Mouse (Mus musculus): ENCODE measurements around the gene Scn3a.

- TF ChIP-seq CTCF (conservative IDR thresholded peaks at IDR 0.05; ENCODE audit: insufficient read depth, insufficient read length, low read depth, low read length), result no peak
- TF ChIP-seq POLR2A (IDR thresholded peaks at IDR 0.05; ENCODE audit: low read depth, low read length), result no peak
Measured at GRCm38 (mm10) chr2:65541781-65542180, 25.6 kb downstream of the Scn3a start.

All from kidney, adult 2 months (tissue).